Mouse (Mus musculus): Measurements from ENCODE around the gene Fam47c. TPM values are rescaled to one million over a fixed set of nuclear protein-coding genes. Genes with fewer than 3 reads are reported as not detected.

Fam47c gene
- total and polyA plus RNA-seq, 3 experiments = not detected

Other genes with a start within 250 kb of the Fam47c start
- 2.7 and 4.5 TPM in 2 replicates for gene Prrg1, start 153.9 kb upstream of the Fam47c start, total RNA-seq (2012; rRNA removed)
- gene Prrg1, start 153.9 kb upstream of the Fam47c start, polyA plus RNA-seq (2012; ENCODE audit: insufficient read depth in 1 of 2, insufficient read length in 2 of 2, low read depth in 1 of 2, low replicate concordance in 2 of 2, missing spikeins in 1 of 2) = 1 to 10 TPM in 1 of 2 experiments, not detected in 1; 3.5 TPM